Mouse (Mus musculus) limb, embryonic 15.5 days (tissue): ENCODE results near the gene Abcc3. TPM values are rescaled to one million over a fixed set of nuclear protein-coding genes. Genes with fewer than 3 reads are reported as not detected.
"Not testable (repeated sequence)": the region's sequence is repeated elsewhere in the genome, so short reads cannot be mapped to it uniquely, and the experiment has no call there.

Experiments
- ATAC-seq: fragments of 200-750 bp; cut with Nextera tagmentation; 2 replicates; pipeline ENCODE4 v1.8.0; 2017; ENCODE audit warnings: low read depth, moderate TSS enrichment; ENCODE audit not compliant: insufficient number of reproducible peaks, low FRiP score, low TSS enrichment
- H3K27ac ChIP-seq: fragments of 300-500 bp; sonication (generic); 2 replicates; pipeline ENCODE4 v1.5.1; 2015; ENCODE audit warnings: moderate library complexity, mild to moderate bottlenecking, inconsistent platforms
- H3K27me3 ChIP-seq: fragments of 300-500 bp; sonication (generic); 2 replicates; pipeline ENCODE4 v1.6.1; 2015; ENCODE audit warnings: inconsistent platforms
- H3K36me3 ChIP-seq: fragments of 300-500 bp; sonication (generic); 2 replicates; pipeline ENCODE4 v1.6.1; 2015; ENCODE audit warnings: inconsistent platforms
- H3K4me1 ChIP-seq: fragments of 300-500 bp; sonication (generic); 2 replicates; pipeline ENCODE4 v1.6.1; 2015; ENCODE audit warnings: inconsistent platforms
- H3K4me2 ChIP-seq: fragments of 300-500 bp; sonication (generic); 2 replicates; pipeline ENCODE4 v1.6.1; 2015; ENCODE audit warnings: mild to moderate bottlenecking, inconsistent platforms
- H3K4me3 ChIP-seq: fragments of 300-500 bp; sonication (generic); 2 replicates; pipeline ENCODE4 v1.5.1; 2015; ENCODE audit warnings: mild to moderate bottlenecking, inconsistent platforms
- H3K9ac ChIP-seq: fragments of 300-500 bp; sonication (generic); 2 replicates; pipeline ENCODE4 v1.6.1; 2015; ENCODE audit warnings: inconsistent platforms
- H3K9me3 ChIP-seq: fragments of 300-500 bp; sonication (generic); 2 replicates; pipeline ENCODE4 v1.6.1; 2016; ENCODE audit warnings: inconsistent platforms
- WGBS: fragments of 180-500 bp; shearing (Covaris S2); methylation state at CpG from one replicate; pipeline ENCODE4 v1.1.7; 2015; 5-methylcytosine and 5-hydroxymethylcytosine counted together
- polyA plus RNA-seq: library from polyadenylated mRNA; unstranded; fragments of >200 nt; fragmentation: Nextera tagmentation; extraction: Ambion mirVana; gene quantifications from 2 replicates; pipeline ENCODE4 v1.2.1, GENCODE M21; 2015

Abcc3 gene
- polyA plus RNA-seq, 1 experiment from 2014 or later, result 1.6 TPM

DNA sequence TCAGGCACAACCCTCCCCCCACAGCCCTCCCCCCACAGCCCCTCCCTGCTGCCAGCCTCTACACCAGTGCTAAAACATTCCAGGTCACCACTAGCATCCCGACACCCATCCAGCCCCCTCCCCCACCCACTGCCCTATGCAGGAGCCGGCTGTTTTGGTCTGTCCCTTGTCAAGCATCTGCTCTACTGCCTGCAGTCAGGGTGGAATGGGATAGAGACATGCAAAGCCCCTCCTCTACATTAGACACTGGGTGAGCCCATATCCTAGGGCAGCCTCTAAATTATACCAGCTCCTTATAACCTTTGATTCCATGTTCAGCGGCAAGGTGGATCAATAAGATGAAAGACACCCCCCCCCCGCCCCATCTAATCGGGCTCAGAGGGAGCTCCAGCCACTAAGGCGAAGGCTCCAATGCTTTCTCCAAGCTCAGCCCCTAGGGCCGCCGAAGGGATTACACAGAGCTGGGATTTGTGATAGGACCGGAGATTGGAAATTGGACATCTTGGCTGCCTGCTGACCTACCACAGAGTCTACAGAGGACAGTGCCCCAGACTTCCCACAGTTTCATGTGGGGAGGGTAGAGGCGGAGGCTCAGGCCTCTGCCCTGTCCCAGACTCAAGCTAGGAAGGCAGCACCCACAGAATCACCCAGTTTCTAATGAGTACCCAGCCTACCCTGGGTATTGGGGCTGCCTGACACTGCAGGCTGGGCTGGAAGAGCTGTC is 26.4 kb upstream of the Abcc3 start:
- Histone ChIP-seq H3K4me1 (peaks cover 33% of the 10 kb centered on the region), H3K27ac (no peak overlapping the region), H3K27me3 (no peaks in the 10 kb centered on the region), H3K4me3 (no peak overlapping the region), H3K9ac (no peak overlapping the region), H3K36me3 (peaks cover 73% of the 10 kb centered on the region), H3K9me3 (no peaks in the 10 kb centered on the region), H3K4me2 (no peak overlapping the region)
- 65% methylated on average over 10 of the region's 10 CpGs for whole genome bisulfite sequencing
- no peak for ATAC-seq

- 52% methylated on average over 4 of the region's 4 CpGs for WGBS
- no peak for ATAC-seq
Observed at GRCm38 (mm10) chr11:94414042-94414441, 21.2 kb upstream of the Abcc3 start.

DNA sequence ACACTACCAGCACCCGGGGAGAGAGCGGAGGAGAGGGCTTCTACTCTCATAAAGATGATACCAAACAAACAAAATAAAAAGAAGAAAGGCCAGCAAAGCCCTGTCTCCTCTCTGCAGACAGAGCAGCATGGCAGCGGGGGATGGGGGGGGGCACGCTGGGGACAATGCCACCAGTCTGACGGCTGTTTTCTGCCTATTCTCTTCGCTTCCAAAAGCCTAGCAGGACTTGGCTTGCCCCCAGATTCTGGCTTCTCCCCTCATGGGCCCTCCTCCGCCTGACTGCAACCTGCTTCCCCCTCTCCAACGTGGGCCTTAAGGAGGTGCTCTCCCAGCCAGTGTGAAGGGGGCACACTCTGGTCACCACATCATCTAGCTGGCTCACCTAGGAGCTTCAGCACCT is 20.7 kb upstream of the Abcc3 start:
- no peak for ATAC-seq
- Histone ChIP-seq H3K4me1 (peaks cover 24% of the 10 kb centered on the region), H3K27ac (no peak overlapping the region), H3K27me3 (no peaks in the 10 kb centered on the region), H3K4me3 (no peak overlapping the region), H3K9me3 (no peaks in the 10 kb centered on the region), H3K4me2 (no peak overlapping the region), H3K9ac (no peak overlapping the region), H3K36me3 (peaks cover 92% of the 10 kb centered on the region)
- 38% methylated on average over 8 of the region's 8 CpGs for WGBS

More at GRCm38 (mm10) chr11:94414042-94414441, 21.2 kb upstream of the Abcc3 start:
- Histone ChIP-seq H3K4me3 (no peak overlapping the region), H3K27me3 (no peaks in the 10 kb centered on the region), H3K4me2 (no peak overlapping the region), H3K4me1 (peaks cover 24% of the 10 kb centered on the region), H3K27ac (no peak overlapping the region), H3K9ac (no peak overlapping the region), H3K9me3 (no peaks in the 10 kb centered on the region), H3K36me3 (peaks cover 90% of the 10 kb centered on the region)

DNA sequence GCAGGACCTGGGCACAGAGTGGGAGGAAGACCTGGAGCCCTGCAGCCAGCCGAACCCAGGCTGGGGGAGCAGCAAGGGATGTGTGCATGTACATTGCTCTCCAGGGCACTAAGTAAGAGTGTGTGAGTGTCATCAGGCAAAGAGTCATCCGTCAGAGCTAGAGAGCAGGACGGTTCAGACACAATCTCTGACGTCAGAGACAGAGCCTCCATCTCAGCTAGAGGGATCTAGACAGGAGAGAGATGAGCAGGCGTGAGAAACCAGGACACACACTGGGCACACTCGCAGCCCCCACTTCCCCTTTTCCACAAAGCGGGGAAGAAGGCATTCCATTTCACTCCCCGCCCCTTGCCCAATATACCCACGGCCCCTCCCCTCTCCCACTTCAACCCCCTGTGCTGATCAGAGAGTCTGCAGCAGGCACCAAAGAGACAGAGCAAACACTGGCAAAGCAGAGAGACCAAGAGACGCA is 20.2 kb upstream of the Abcc3 start:
- 36% methylated on average over 10 of the region's 10 CpGs for WGBS
- Histone ChIP-seq H3K9me3 (no peaks in the 10 kb centered on the region), H3K4me3 (no peak overlapping the region), H3K27me3 (no peaks in the 10 kb centered on the region), H3K4me2 (no peak overlapping the region), H3K36me3 (peaks cover 88% of the 10 kb centered on the region), H3K4me1 (peaks cover 25% of the 10 kb centered on the region), H3K9ac (no peak overlapping the region), H3K27ac (no peak overlapping the region)
- no peak for ATAC-seq

DNA sequence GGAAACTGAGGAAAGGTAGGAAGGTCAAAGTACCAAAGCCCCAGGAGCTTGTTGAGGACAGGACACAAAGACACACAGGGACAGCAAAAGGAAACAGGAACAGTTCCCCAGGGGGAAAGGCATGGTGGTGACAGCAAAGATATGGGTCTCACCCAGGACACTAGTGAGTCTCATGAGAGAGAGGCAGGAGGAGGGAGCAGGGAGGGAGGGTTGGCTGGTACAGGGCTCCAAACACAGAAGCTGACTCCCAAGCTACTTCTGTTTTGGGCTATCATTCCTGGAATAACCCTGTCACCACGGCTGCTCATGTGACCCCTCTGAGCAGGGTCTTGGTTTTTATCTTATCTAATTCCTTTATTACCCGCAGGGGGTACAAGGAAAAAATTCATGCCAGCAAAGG is 19.8 kb upstream of the Abcc3 start:
- peaks cover 84% of the 10 kb centered on the region for H3K36me3 ChIP-seq

DNA sequence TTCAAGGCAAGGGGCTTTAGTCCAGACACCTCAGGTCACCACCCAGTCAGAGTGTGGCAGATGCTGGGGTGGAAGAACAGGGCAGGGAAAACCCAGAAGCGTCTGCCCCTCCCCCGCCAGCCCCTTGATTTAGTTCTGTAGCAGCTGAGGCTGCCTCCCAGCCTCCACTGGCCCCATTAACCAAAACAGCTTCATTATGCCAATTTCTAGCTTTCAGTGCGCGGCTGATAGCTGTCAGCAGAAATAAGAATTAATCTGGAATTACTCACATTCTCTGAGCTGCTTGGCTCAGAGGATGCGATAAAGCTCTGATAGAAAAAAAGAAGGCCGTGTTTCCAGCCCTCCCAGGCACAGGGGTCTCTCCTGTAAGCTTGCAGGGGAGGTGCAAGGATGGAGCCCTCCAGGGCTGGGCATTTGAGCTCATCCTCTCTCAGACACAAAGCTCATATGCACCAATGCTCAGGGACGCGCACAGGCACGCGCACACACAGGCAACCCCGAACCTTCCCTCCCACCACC is 15.1 kb upstream of the Abcc3 start:
- WGBS, result 36% methylated on average over 11 of the region's 11 CpGs
- no peak overlapping the region for H3K9ac ChIP-seq
- H3K36me3 ChIP-seq, result peaks cover 43% of the 10 kb centered on the region
- no peak overlapping the region for H3K4me2 ChIP-seq
- H3K4me1 ChIP-seq, result peaks cover 39% of the 10 kb centered on the region
- no peak overlapping the region for H3K27ac ChIP-seq
- ATAC-seq, result no peak
- H3K4me3 ChIP-seq, result no peak overlapping the region
- no peaks in the 10 kb centered on the region for H3K27me3 ChIP-seq
- H3K9me3 ChIP-seq, result no peaks in the 10 kb centered on the region

More for the DNA sequence above, 19.8 kb upstream of the Abcc3 start:
- Histone ChIP-seq H3K4me1 (peaks cover 30% of the 10 kb centered on the region), H3K4me3 (no peak overlapping the region), H3K9me3 (no peaks in the 10 kb centered on the region), H3K4me2 (no peak overlapping the region), H3K27me3 (no peaks in the 10 kb centered on the region), H3K9ac (no peak overlapping the region), H3K27ac (no peak overlapping the region)
- no peak for ATAC-seq
- WGBS, result 50% methylated on average over 2 of the region's 2 CpGs

DNA sequence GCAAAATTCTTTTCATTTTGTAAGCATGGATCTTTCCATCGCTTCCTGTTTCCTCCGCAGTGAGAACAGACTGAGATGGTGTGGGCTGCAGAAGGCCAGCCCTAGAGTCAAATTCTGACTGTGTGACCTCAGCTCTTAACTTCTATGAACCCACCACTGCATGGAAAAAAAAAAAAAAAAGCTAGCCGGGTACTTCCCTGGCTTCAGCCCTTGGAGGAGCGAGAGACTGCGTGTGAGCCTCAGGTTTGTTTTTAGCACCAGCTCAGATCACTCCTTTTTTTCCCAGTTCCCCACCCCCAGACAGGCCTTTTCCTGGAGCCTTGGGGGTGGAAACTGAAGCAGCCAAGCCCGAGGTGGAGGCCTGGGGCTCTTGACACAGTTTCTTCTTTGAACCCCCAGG is 12.6 kb upstream of the Abcc3 start:
- H3K4me3 ChIP-seq, result no peak overlapping the region
- peaks cover 45% of the 10 kb centered on the region for H3K4me1 ChIP-seq
- no peak overlapping the region; the same call in 1 of the 2 replicates for H3K27ac ChIP-seq
- no peak for ATAC-seq
- H3K9ac ChIP-seq, result no peak overlapping the region
- WGBS, result 31% methylated on average over 6 of the region's 6 CpGs
- H3K9me3 ChIP-seq, result no peaks in the 10 kb centered on the region
- no peak overlapping the region for H3K4me2 ChIP-seq
- H3K36me3 ChIP-seq, result peaks cover 18% of the 10 kb centered on the region
- no peaks in the 10 kb centered on the region for H3K27me3 ChIP-seq

DNA sequence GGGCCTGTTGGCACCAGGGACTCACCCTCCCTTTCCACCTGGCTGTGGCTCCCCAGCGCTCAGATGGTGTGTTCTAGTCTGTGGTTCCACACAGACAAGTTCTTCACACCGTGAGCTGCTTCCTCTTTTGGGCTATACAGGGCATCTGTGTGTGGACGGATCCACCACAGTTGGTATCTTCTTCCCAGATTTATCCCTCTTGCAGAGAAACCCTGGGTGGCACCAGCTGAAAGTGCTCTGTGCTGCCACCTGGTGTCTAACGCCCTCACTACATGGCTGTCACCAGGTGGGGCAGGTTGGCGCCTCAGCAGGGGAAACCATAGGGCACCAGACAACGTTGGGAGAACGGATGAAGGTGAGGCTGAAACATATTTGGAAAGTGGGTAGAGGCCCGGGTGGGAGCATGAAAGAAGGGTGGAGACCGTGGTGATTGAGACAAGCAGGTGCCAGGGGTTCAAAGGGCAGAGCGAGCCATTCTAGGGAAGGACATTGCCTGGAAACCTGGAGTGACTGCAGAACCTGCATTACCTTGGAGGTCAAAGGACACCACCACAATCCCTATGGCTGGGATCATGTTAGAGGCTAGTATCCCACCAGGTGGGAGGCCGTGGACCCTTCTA is 12.0 kb upstream of the Abcc3 start:
- Histone ChIP-seq H3K4me1 (peaks cover 45% of the 10 kb centered on the region), H3K9me3 (no peaks in the 10 kb centered on the region), H3K27me3 (no peaks in the 10 kb centered on the region), H3K4me2 (no peak overlapping the region), H3K36me3 (peaks cover 12% of the 10 kb centered on the region), H3K9ac (no peak overlapping the region), H3K27ac (peak overlapping the region; percentile 44; the same call in 1 of the 2 replicates), H3K4me3 (no peak overlapping the region)
- 24% methylated on average over 11 of the region's 11 CpGs for WGBS
- ATAC-seq, result no peak; the same call in 1 of the 2 replicates

DNA sequence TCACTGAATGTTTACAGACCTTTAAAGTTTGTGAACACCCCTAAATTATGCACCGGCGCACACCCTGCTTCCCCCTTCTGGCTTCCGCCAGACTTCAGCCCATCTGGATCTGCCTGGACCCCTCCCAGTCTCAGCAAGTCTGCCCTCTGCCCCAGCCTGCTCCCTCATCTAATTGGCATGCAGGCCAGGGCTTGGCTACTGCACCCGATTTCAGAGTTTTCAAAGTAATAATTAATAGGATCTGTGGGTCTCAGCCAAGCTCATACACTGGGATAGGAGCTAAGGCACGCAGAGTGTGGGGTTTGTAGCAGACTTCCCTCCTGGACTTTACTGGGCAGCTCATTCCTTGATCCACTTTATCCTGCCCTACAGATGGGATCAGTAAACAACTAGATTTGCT is 11.4 kb upstream of the Abcc3 start:
- WGBS, result 27% methylated on average over 5 of the region's 5 CpGs
- ATAC-seq, result no peak
- peaks cover 45% of the 10 kb centered on the region for H3K4me1 ChIP-seq

DNA sequence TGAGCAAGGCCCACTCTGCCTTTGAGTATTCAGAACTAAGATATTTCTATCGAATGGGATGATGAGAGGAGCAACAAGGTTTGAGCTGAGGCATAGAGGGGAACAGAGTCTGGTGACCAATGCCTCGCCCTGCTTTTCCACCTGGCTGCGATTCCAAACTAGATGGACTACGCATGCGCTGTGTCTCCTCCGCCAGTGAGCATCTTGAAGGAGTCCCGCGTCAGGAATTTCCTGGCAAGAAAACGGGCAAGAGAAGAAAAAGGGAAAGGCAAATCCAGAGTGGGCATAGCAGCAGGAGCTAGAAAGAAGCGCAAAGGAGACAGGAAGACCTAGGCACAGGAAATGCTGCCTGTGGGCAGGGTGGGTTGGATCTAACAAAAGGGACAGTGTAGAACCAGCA is 11.0 kb upstream of the Abcc3 start:
- no peak overlapping the region for H3K4me2 ChIP-seq
- H3K27me3 ChIP-seq, result no peaks in the 10 kb centered on the region
- peaks cover 45% of the 10 kb centered on the region for H3K4me1 ChIP-seq
- H3K36me3 ChIP-seq, result peaks cover 4% of the 10 kb centered on the region; the same call in 1 of the 2 replicates
- 65% methylated on average over 10 of the region's 10 CpGs for WGBS
- H3K27ac ChIP-seq, result peak overlapping the region; percentile 44; the same call in 1 of the 2 replicates
- H3K9me3 ChIP-seq, result no peaks in the 10 kb centered on the region
- H3K4me3 ChIP-seq, result no peak overlapping the region
- ATAC-seq, result no peak
- H3K9ac ChIP-seq, result no peak overlapping the region

More for the DNA sequence above, 11.4 kb upstream of the Abcc3 start:
- H3K4me2 ChIP-seq, result no peak overlapping the region
- H3K36me3 ChIP-seq, result peaks cover 7% of the 10 kb centered on the region
- peak overlapping the region; percentile 44; the same call in 1 of the 2 replicates for H3K27ac ChIP-seq
- H3K4me3 ChIP-seq, result no peak overlapping the region
- H3K9ac ChIP-seq, result no peak overlapping the region
- H3K9me3 ChIP-seq, result no peaks in the 10 kb centered on the region
- H3K27me3 ChIP-seq, result no peaks in the 10 kb centered on the region

GRCm38 (mm10) chr11:94402731-94403130 is 9.9 kb upstream of the Abcc3 start:
- Histone ChIP-seq H3K4me1 (peaks cover 41% of the 10 kb centered on the region), H3K9ac (no peak overlapping the region), H3K4me3 (no peak overlapping the region), H3K4me2 (no peak overlapping the region), H3K36me3 (no peaks in the 10 kb centered on the region), H3K27me3 (no peaks in the 10 kb centered on the region), H3K27ac (0 out of 2 replicates have a peak overlapping the region, but pooled peaks have one; percentile 17), H3K9me3 (no peaks in the 10 kb centered on the region)
- 83% methylated on average over 5 of the region's 5 CpGs for WGBS
- ATAC-seq, result no peak

DNA sequence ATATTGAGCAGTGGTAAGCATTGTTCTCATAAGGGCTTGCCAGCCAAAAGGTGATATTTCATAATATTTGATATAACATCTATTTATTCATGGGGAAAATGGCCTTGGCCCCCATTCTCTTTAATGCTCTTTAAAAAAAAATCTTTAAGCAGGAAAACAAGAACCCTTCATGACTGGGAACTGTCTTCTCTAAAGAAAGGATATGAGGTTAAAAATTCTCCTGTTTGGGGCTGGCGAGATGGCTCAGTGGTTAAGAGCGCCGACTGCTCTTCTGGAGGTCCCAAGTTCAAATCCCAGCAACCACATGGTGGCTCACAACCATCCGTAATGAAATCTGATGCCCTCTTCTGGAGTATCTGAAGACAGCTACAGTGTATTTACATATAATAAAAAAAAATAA is 9.2 kb upstream of the Abcc3 start:
- 82% methylated on average over 4 of the region's 4 CpGs for WGBS

More for the DNA sequence above, 9.2 kb upstream of the Abcc3 start:
- peaks cover 34% of the 10 kb centered on the region for H3K4me1 ChIP-seq
- not testable (repeated sequence) for H3K4me3 ChIP-seq, ATAC-seq, H3K9ac ChIP-seq, H3K27ac ChIP-seq, H3K4me2 ChIP-seq, H3K9me3 ChIP-seq, H3K36me3 ChIP-seq, H3K27me3 ChIP-seq
